Mouse (Mus musculus) hindbrain, postnatal 0 days (tissue): Measurements from ENCODE around the gene Mob3a. TPM values are rescaled to one million over a fixed set of nuclear protein-coding genes. Genes with fewer than 3 reads are reported as not detected.

ENCODE experiments used
- ATAC-seq: fragments of 200-750 bp; cut with Nextera tagmentation; 2 replicates; pipeline ENCODE4 v1.8.0; 2017; ENCODE audit warnings: mild to moderate bottlenecking, moderate TSS enrichment, moderate library complexity
- DNase-seq: peaks from one replicate; pipeline ENCODE4 v3.0.0-alpha.2; 2015; ENCODE audit warnings: low spot score
- H3K27ac ChIP-seq: fragments of 300-500 bp; sonication (generic); 2 replicates; pipeline ENCODE4 v1.5.1; 2014; ENCODE audit warnings: mild to moderate bottlenecking
- H3K27me3 ChIP-seq: fragments of 300-500 bp; sonication (generic); 2 replicates; pipeline ENCODE4 v1.6.1; 2014; ENCODE audit warnings: low read length, mixed read lengths; ENCODE audit not compliant: insufficient read depth
- H3K36me3 ChIP-seq: fragments of 300-500 bp; sonication (generic); 2 replicates; pipeline ENCODE4 v1.6.1; 2014; ENCODE audit warnings: low read length, mixed read lengths; ENCODE audit not compliant: insufficient read depth
- H3K4me1 ChIP-seq: fragments of 300-500 bp; sonication (generic); 2 replicates; pipeline ENCODE4 v1.6.1; 2014; ENCODE audit warnings: antibody characterized with exemption, low read length, mixed read lengths; ENCODE audit not compliant: insufficient read depth
- H3K4me2 ChIP-seq: fragments of 300-500 bp; sonication (generic); 2 replicates; pipeline ENCODE4 v1.6.1; 2014; ENCODE audit warnings: low read depth, mild to moderate bottlenecking, low read length, moderate library complexity, mixed read lengths
- H3K4me3 ChIP-seq: fragments of 300-500 bp; sonication (generic); 2 replicates; pipeline ENCODE4 v1.5.1; 2014; ENCODE audit warnings: low read length
- H3K9ac ChIP-seq: fragments of 300-500 bp; sonication (generic); replicated peaks from 2 replicates; pipeline ENCODE4 v1.6.1; 2014; ENCODE audit warnings: mild to moderate bottlenecking, low read length, moderate library complexity, mixed read lengths
- H3K9me3 ChIP-seq: fragments of 300-500 bp; sonication (generic); 2 replicates; pipeline ENCODE4 v1.6.1; 2016; ENCODE audit warnings: low read length, mixed read lengths
- CTCF ChIP-seq: IDR thresholded peaks from 2 replicates; pipeline ENCODE4 v1.5.1; 2016; ENCODE audit warnings: antibody characterized with exemption, control low read depth, low read depth
- WGBS: fragments of 180-500 bp; shearing (Covaris S2); extraction: QIAGEN DNeasy Blood & Tissue Kit; methylation state at CpG from one replicate; pipeline ENCODE4 v1.1.7; 2014; 5-methylcytosine and 5-hydroxymethylcytosine counted together
- polyA plus RNA-seq: library from polyadenylated mRNA; unstranded; fragments of >200 nt; fragmentation: Nextera tagmentation; extraction: Ambion mirVana; gene quantifications from 2 replicates; pipeline ENCODE4 v1.2.1, GENCODE M21; 2015
- total RNA-seq: library from RNA; depleted of rRNA; stranded (reverse); fragments of >200 nt; gene quantifications from 2 replicates; pipeline ENCODE4 v1.2.3, GENCODE M21; 2014

Mob3a gene
- total and polyA plus RNA-seq, 2 experiments from 2014 or later = 38.8 to 76.4 TPM

DNA sequence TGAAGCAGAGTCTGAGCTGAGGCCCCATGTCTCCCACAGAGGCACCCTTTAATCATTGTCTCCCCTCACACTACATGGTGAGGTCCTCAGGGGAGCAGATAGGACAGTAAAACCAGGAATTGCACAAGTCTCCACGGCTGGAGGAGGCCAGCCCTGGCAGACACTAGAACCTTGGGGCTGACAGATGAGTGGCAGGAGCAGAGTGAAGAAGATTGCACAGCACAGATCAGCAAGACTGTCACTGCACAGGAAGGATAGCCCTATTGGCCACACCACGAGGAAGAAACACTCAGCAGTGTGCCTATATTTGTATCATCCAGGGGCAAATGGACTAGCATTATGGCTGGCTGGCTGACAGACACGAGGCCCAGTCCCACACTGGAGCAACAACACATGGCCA lies 9.1 kb upstream of the Mob3a start:
- no peak overlapping the region for H3K4me2 ChIP-seq
- DNase-seq (no peak), ATAC-seq (no peak)
- no peak overlapping the region for H3K27ac ChIP-seq
- H3K9ac ChIP-seq = no peak overlapping the region
- WGBS = 88% methylated on average over 3 of the region's 3 CpGs
- H3K27me3 ChIP-seq = no peaks in the 10 kb centered on the region
- no peak overlapping the region for H3K4me3 ChIP-seq
- no peaks in the 10 kb centered on the region for H3K4me1 ChIP-seq
- TF ChIP-seq CTCF = no peak
- H3K36me3 ChIP-seq = peaks cover 92% of the 10 kb centered on the region
- H3K9me3 ChIP-seq = no peaks in the 10 kb centered on the region

DNA sequence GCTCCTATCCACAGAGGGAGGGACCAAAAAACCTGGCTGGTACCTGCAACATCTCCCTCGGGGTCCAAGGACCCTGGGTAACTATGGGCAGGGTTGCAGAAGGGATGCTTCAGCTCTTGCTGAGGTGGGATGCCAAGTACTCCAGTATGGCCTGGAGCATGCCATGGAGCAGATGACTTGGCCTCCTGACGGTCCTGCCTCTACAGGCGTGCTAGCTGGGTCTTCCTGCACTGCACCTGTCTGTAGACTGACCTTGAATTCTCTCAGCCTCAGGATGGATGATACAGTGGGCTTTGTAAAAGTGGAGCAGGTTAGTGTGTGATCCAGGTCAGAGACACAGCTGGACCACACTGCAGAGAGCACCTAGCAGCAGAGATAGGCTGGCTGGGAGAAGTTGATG lies 3.7 kb upstream of the Mob3a start:
- Histone ChIP-seq H3K4me3 (no peak overlapping the region), H3K4me1 (peaks cover 13% of the 10 kb centered on the region; the same call in 1 of the 2 replicates), H3K9me3 (no peaks in the 10 kb centered on the region), H3K9ac (no peak overlapping the region), H3K36me3 (peaks cover 41% of the 10 kb centered on the region), H3K4me2 (no peak overlapping the region), H3K27me3 (no peaks in the 10 kb centered on the region), H3K27ac (no peak overlapping the region)
- 83% methylated on average over 3 of the region's 3 CpGs for WGBS
- TF ChIP-seq CTCF = no peak
- DNase-seq (no peak), ATAC-seq (no peak)

DNA sequence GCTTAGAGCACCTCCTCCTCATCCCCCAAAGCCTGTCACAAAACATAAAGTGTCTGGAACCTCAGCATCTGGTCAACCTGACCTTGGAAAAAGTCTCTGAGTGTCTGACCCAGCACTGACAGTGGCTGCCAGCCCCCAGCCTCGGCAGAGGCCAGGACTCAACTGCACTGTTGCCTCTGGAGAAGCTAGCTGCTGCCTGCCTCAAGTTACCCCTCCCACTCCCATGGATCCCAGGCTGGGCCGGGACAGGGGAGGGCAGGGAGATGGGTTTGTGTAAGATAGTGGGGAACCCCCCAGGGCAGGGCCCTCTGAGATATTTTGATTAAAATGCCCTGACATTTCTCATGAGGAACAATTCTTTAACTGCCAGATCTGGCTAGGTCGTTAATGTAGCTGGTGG lies 3.3 kb upstream of the Mob3a start:
- Histone ChIP-seq H3K4me2 (no peak overlapping the region), H3K4me3 (no peak overlapping the region), H3K4me1 (peaks cover 15% of the 10 kb centered on the region; the same call in 1 of the 2 replicates), H3K9me3 (no peaks in the 10 kb centered on the region), H3K27me3 (no peaks in the 10 kb centered on the region), H3K36me3 (peaks cover 36% of the 10 kb centered on the region), H3K27ac (no peak overlapping the region), H3K9ac (no peak overlapping the region)
- 67% methylated on average over 3 of the region's 3 CpGs for WGBS
- no peak for DNase-seq
- no peak for ATAC-seq
- TF ChIP-seq CTCF = no peak

DNA sequence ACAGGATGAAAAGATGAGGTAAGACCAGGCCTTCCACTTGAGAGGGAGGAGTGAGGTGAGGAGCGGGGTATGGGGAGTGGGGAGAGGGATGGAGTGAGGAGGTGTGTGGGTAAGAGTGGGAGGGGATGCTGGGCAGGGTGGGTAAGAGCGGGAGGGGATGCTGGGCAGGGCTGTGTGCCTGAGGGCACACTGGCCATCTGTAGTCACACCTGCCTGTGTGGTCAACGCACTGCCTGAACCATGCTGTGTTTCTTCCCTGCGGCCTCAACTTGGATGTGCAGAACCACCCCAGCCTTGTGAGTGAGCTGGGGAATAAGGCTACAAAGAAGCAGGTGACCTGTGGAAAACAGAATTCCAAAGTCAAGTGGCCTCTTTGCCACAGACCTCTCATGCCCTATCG lies 2.6 kb upstream of the Mob3a start:
- Histone ChIP-seq H3K9me3 (no peaks in the 10 kb centered on the region), H3K27ac (no peak overlapping the region), H3K36me3 (peaks cover 30% of the 10 kb centered on the region), H3K4me1 (peaks cover 18% of the 10 kb centered on the region; the same call in 1 of the 2 replicates), H3K4me2 (no peak overlapping the region), H3K27me3 (no peaks in the 10 kb centered on the region), H3K9ac (no peak overlapping the region), H3K4me3 (no peak overlapping the region)
- DNase-seq = no peak
- no peak for TF ChIP-seq CTCF
- ATAC-seq = no peak
- WGBS = 81% methylated on average over 5 of the region's 5 CpGs

DNA sequence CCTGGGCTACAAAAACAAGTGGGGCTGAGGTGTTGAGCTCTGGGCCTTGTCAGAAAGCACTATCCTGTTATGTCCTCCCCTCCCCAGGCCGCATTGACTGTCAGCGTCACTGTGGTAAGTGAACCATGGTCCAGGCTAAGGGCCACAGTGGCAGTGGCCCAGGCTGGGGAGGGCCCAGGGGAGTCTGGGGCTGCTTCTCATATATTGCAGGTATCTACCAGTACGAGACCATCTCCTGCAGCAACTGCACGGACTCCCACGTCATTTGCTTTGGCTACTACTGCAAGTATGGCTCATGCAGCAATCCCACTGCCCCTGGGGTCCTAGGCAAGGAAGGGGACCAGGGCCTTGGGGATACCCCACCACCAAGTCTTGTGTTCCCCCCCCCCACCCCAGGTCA lies 1.9 kb upstream of the Mob3a start:
- Histone ChIP-seq H3K4me3 (peak overlapping the region; percentile 58), H3K27me3 (no peaks in the 10 kb centered on the region), H3K27ac (peak overlapping the region; percentile 78; the same call in 1 of the 2 replicates), H3K4me1 (peaks cover 18% of the 10 kb centered on the region; the same call in 1 of the 2 replicates), H3K9me3 (no peaks in the 10 kb centered on the region), H3K9ac (peak overlapping the region; percentile 56; the same call in 1 of the 2 replicates), H3K4me2 (peak overlapping the region; percentile 68), H3K36me3 (peaks cover 23% of the 10 kb centered on the region)
- 85% methylated on average over 5 of the region's 5 CpGs for WGBS
- DNase-seq = no peak
- no peak for ATAC-seq
- no peak for TF ChIP-seq CTCF

DNA sequence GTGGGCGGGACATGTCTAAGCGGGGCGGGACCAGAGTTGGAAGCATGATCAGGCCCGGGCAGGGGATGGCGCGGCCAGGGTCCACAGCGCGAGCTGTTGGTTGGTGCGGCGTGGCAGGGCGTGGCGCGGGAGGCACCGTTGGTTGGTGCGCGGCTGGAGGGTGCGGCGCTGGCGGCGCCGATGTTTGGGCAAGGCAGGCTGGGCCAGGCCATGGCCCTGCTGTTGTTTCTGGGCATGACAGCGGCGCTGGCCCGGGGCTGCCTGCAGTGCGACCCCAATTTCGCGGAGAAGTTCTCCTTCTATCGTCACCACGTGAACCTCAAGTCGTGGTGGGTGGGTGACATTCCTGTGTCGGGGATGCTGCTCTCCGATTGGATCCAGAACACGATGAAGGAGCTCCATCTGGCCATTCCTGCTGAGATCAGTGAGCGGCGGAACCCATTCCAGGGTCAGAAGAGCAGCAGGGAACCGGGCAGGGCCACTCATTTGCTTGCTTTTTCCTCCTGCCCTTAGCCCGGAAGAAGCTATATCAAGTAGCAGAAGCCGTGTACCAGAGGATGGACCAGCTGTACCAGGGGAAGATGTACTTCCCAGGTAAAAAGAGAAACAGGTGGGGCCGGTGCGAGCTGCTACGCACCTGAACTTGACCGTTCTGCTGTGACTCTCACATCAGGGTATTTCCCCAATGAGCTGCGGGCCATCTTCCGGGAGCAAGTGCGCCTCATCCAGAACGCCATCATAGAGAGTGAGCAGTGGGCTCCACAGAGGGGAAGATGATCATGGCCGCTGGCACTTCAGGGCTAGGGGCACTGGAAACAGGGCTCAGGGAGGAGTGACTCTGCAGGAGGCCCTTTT lies 986 bp upstream of the Mob3a start:
- 3% methylated on average over 46 of the region's 47 CpGs for whole genome bisulfite sequencing
- peak; percentile 89 for ATAC-seq

DNA sequence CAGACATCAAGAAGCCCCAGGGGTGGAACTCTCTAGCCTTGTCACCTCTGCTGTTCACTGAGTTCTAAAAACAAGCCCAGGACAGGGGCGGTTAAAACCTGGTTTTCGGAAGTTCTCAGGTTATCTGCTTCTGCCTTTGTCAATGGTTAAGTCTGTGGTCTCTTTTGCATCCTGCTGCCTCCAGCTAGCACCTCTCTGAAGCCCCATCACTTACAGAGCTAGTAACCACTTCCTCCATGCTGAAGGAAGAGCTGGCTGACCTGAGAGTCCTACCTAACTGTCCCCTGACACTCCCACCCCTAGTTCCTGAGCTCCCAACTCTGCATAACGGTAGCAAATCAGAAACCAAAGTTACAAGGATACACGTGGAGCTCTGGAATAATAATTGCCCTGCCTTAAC lies 1.0 kb downstream of the Mob3a start:
- peak overlapping the region; percentile 67; the same call in 1 of the 2 replicates for H3K9ac ChIP-seq
- peak overlapping the region; percentile 68 for H3K4me2 ChIP-seq
- ATAC-seq = no peak
- no peaks in the 10 kb centered on the region; the same call in 1 of the 2 replicates for H3K36me3 ChIP-seq
- no peak for DNase-seq
- no peak overlapping the region for H3K27ac ChIP-seq
- TF ChIP-seq CTCF = no peak
- peaks cover 18% of the 10 kb centered on the region; the same call in 1 of the 2 replicates for H3K4me1 ChIP-seq
- no peaks in the 10 kb centered on the region for H3K9me3 ChIP-seq
- 42% methylated on average over 4 of the region's 4 CpGs for WGBS
- no peaks in the 10 kb centered on the region for H3K27me3 ChIP-seq
- H3K4me3 ChIP-seq = peak overlapping the region; percentile 58

More for the DNA sequence above, 986 bp upstream of the Mob3a start:
- no peak; the same call in 1 of the 2 replicates for TF ChIP-seq CTCF
- Histone ChIP-seq H3K4me3 (peak overlapping the region; percentile 58), H3K4me1 (peaks cover 18% of the 10 kb centered on the region; the same call in 1 of the 2 replicates), H3K36me3 (peaks cover 14% of the 10 kb centered on the region), H3K9ac (peak overlapping the region; percentile 56), H3K9me3 (no peaks in the 10 kb centered on the region), H3K27ac (peak overlapping the region; percentile 78), H3K27me3 (no peaks in the 10 kb centered on the region), H3K4me2 (peak overlapping the region; percentile 68)
- DNase-seq = peak; percentile 95
